In genomic region chr17:27547253-27547868, GRCm38 (mm10) we compare ENCODE assay signal across 9 mouse cellular contexts. TPM values are rescaled to one million over a fixed set of nuclear protein-coding genes. Genes with fewer than 3 reads are reported as not detected.
DNase-seq lines count a peak whose midpoint lies in the region; ATAC-seq and TF ChIP-seq lines count a peak whose summit lies in the region.
"Had no signal": no experiment of that assay in that cellular context is flagged by ENCODE, and none has a peak within 500 bp of the region (broad histone marks: within the 10 kb centered on the region; RNA-seq: fewer than 3 reads in every experiment).

No protein-coding gene starts in this region.

- TF ChIP-seq CTCF in Patski (IDR thresholded peaks at IDR 0.05): no peak

- H3K4me1 ChIP-seq in midbrain, embryonic 15.5 days: no peaks in the 10 kb centered on the region

- ATAC-seq in Patski: peak; percentile 86
- ATAC-seq in midbrain, embryonic 15.5 days (replicated peaks): no peak

- CTCF ChIA-PET in Patski (lab: Charles Lee): interaction anchor here (1.1 to 1.9 kb wide), 3 partner anchors 9 to 18 kb away, joined by 3 to 4 read pairs (median 3); partner anchors contain the start of genes AI413582 and Hmga1

- WGBS in midbrain, embryonic 15.5 days: 80% methylated on average over 9 of the region's 9 CpGs

- H3K4me3 ChIP-seq in midbrain, embryonic 15.5 days: no peak overlapping the region

- DNase-seq in 416B (ENCODE audit: low read depth): peak; percentile 78
- peak; percentile 62 for DNase-seq in Patski (ENCODE audit: low read depth, low spot score)
- DNase-seq in heart, adult 18-20 months: peak; percentile 56 to 78
- peak; percentile 65 for DNase-seq in kidney, postnatal 10 days
- DNase-seq in left cerebral cortex, adult 18-20 months (ENCODE audit: low spot score in 2 of 2): no peak
- no peak for DNase-seq in cerebellum, postnatal 25 days
- no peak for DNase-seq in layer of hippocampus, adult 11-12 months (ENCODE audit: low spot score)
- DNase-seq: lung, postnatal 4 days had no signal

- in situ Hi-C loops in Patski (cut with MboI; ENCODE audit: low pct_unique_long_range_greater_than_20kb): no loop called here

- no peaks in the 10 kb centered on the region for H3K36me3 ChIP-seq in midbrain, embryonic 15.5 days (replicated peaks)

- no peak overlapping the region for H3K27ac ChIP-seq in midbrain, embryonic 15.5 days

- H3K9me3 ChIP-seq in midbrain, embryonic 15.5 days: no peaks in the 10 kb centered on the region

- POLR2A ChIA-PET in Patski (lab: Charles Lee): interaction anchor here (0.6 to 1.3 kb wide), 3 partner anchors 9 to 856 kb away, joined by 3 to 4 read pairs (median 3); partner anchors contain the start of gene Hmga1

- H3K9ac ChIP-seq in midbrain, embryonic 15.5 days: no peak overlapping the region

- H3K4me2 ChIP-seq in midbrain, embryonic 15.5 days: no peak overlapping the region

- H3K27me3 ChIP-seq in Patski: no peaks in the 10 kb centered on the region
- no peaks in the 10 kb centered on the region for H3K27me3 ChIP-seq in midbrain, embryonic 15.5 days (replicated peaks)

RNA-seq across cellular contexts. Expression of gene Hmga1, which starts 8.9 kb away (rescaled TPM):
- polyA plus RNA-seq in Patski (2021): 32.2 TPM
- total RNA-seq in heart, adult 18-20 months (2021): 10 to 100 TPM; 47.3 to 52.7 TPM
- 138 and 141 TPM in 2 replicates for polyA plus RNA-seq in midbrain, embryonic 15.5 days (2015; fragmentation: Nextera tagmentation; extraction: Ambion mirVana)
- total RNA-seq in left cerebral cortex, adult 18-20 months (2021): 10 to 100 TPM; 50.7 to 58.9 TPM

RNA-seq across cellular contexts. Expression of gene AI413582, which starts 18.2 kb away (rescaled TPM):
- 30.7 TPM for polyA plus RNA-seq in Patski (2021)
- 10 to 100 TPM in 1 of 2 experiments, 1 to 10 TPM in 1; 9.3 to 10.6 TPM for total RNA-seq in heart, adult 18-20 months (2021)
- polyA plus RNA-seq in midbrain, embryonic 15.5 days (2015; fragmentation: Nextera tagmentation; extraction: Ambion mirVana): 57.0 and 59.5 TPM in 2 replicates
- total RNA-seq in left cerebral cortex, adult 18-20 months (2021): 10 to 100 TPM; 83.2 to 92.5 TPM

RNA-seq across cellular contexts. Expression of gene Grm4, which starts 26.2 kb away (rescaled TPM):
- 0.01 TPM for polyA plus RNA-seq in Patski (2021)
- total RNA-seq in heart, adult 18-20 months (2021): under 1 TPM; 0.15 to 0.18 TPM
- polyA plus RNA-seq in midbrain, embryonic 15.5 days (2015; fragmentation: Nextera tagmentation; extraction: Ambion mirVana): 10.7 and 10.9 TPM in 2 replicates
- total RNA-seq in left cerebral cortex, adult 18-20 months (2021): 10 to 100 TPM; 22.3 to 27.6 TPM

Comparison
In these comparisons a context has a peak if more than half of its experiments do, and no peak if none do; other contexts are left out.
1. DNase-seq: peak in 416B (single experiment), Patski (single experiment), heart, adult 18-20 months (2 of 2) and kidney, postnatal 10 days (single experiment); none in left cerebral cortex, adult 18-20 months (0 of 2), cerebellum, postnatal 25 days (0 of 2) and layer of hippocampus, adult 11-12 months (single experiment).
2. RNA of gene AI413582, which starts 18.2 kb away (total RNA-seq): 83.2 to 92.5 TPM in left cerebral cortex, adult 18-20 months; 9.3 to 10.6 TPM in heart, adult 18-20 months; every median in the first group is over 4 times any median in the second.
3. RNA of gene Grm4, which starts 26.2 kb away (total RNA-seq): 22.3 to 27.6 TPM in left cerebral cortex, adult 18-20 months; 0.15 to 0.18 TPM in heart, adult 18-20 months; every median in the first group is over 10 times any median in the second.